Mouse (Mus musculus) heart, adult 2 months (tissue): ENCODE data around the gene Pbx1. TPM values are rescaled to one million over a fixed set of nuclear protein-coding genes. Genes with fewer than 3 reads are reported as not detected.

Source experiments
- DNase-seq, 2 experiments: peaks; one replicate each; pipeline ENCODE4 v3.0.0; 2021
- H3K27ac ChIP-seq: fragments of 200-600 bp; 2 replicates; pipeline ENCODE4 v1.8.1; 2022
- H3K27me3 ChIP-seq: fragments of 200-500 bp; 2 replicates; pipeline ENCODE4 v1.6.1; 2012; ENCODE audit warnings: mild to moderate bottlenecking, low read length, inconsistent platforms, mixed read lengths; ENCODE audit not compliant: control insufficient read depth, insufficient read depth
- H3K36me3 ChIP-seq: fragments of 200-500 bp; 2 replicates; pipeline ENCODE4 v1.6.1; 2012; ENCODE audit warnings: low read length, inconsistent platforms; ENCODE audit not compliant: control insufficient read depth, insufficient read depth
- H3K4me1 ChIP-seq: fragments of 200-500 bp; 2 replicates; pipeline ENCODE4 v1.6.1; 2011; ENCODE audit warnings: low read length; ENCODE audit not compliant: control insufficient read depth, insufficient read depth
- H3K4me3 ChIP-seq: fragments of 200-600 bp; 2 replicates; pipeline ENCODE4 v1.8.1; 2022
- H3K79me2 ChIP-seq: fragments of 200-500 bp; replicated peaks from 2 replicates; pipeline ENCODE4 v1.6.1; 2012; ENCODE audit warnings: mild to moderate bottlenecking, inconsistent platforms, low read length, moderate library complexity, mixed read lengths; ENCODE audit not compliant: control insufficient read depth, insufficient read depth
- H3K9ac ChIP-seq: fragments of 200-500 bp; 2 replicates; pipeline ENCODE4 v1.6.1; 2012; ENCODE audit warnings: low read depth, mild to moderate bottlenecking, control low read depth, inconsistent platforms, low read length, mixed read lengths
- CTCF ChIP-seq: fragments of 200-600 bp; IDR thresholded peaks from 2 replicates; pipeline ENCODE4 v1.8.1; 2022; ENCODE audit warnings: antibody characterized with exemption, mild to moderate bottlenecking, moderate library complexity
- EP300 ChIP-seq: fragments of 200-500 bp; IDR thresholded peaks from 2 replicates; pipeline ENCODE4 v1.6.1; 2011; ENCODE audit warnings: low read depth, low read length, control low read depth; ENCODE audit not compliant: insufficient read depth
- POLR2A ChIP-seq: fragments of 200-500 bp; IDR thresholded peaks from 2 replicates; pipeline ENCODE4 v1.6.1; 2011; ENCODE audit warnings: mild to moderate bottlenecking, low read depth, low read length, control low read depth; ENCODE audit not compliant: insufficient read depth
- WGBS: fragments of 180-500 bp; shearing (Covaris S2); methylation state at CpG from one replicate; pipeline ENCODE4 v1.1.7; 2018; 5-methylcytosine and 5-hydroxymethylcytosine counted together
- intact Hi-C: fragments of 180-260 bp; cut with DNase I; formaldehyde crosslinking; loops from one replicate; pipeline ENCODE4 v1.15.1; 2025
- polyA plus RNA-seq: library from polyadenylated mRNA; depleted of rRNA; stranded (reverse); fragments of >200 nt; gene quantifications from 2 replicates; pipeline ENCODE4 v1.2.3, GENCODE M21; 2012
- total RNA-seq, 2 experiments: library from RNA; stranded (reverse); gene quantifications; 2 replicates each; pipeline ENCODE4 v1.2.3; 2021

Pbx1 gene
- total and polyA plus RNA-seq, 3 experiments, result 33.1 to 54.7 (median 52.8) TPM

DNA sequence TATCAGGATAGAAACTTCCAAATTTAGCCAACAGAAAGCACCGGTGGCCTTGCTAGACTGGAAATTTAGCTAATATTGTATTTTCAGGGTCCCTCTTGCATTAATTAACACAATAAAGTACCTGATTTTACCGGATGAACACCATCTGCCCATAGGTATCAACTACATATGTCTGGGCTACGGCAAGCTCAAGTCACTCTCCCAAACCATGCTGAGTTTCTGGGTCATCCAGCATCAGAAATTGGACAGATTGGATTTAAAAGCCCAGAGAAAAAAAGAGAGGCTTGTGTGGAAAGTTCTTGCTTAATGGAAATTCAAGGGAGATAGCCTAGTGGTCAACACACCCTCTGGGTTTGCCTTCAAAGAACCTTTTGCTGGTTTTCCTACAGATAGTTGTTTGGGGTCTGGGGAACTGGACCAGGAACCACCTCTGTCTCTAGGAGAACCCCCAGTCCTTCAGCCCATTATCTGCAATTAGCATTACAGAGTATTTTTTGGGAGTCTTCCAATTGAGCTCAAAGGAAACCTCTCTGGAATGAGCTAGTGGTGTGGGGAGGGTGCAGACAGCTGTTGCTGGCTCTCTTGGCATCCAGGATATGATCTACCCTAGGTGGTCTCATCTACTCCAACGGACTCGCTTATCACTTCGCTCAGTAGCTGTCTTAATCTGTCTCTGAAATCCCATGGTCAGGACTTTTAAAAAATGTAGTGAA lies 234.7 kb downstream of the Pbx1 start:
- WGBS, result 58% methylated on average over 6 of the region's 6 CpGs
- Histone ChIP-seq H3K27ac (no peak overlapping the region), H3K79me2 (no peaks in the 10 kb centered on the region), H3K27me3 (no peaks in the 10 kb centered on the region), H3K4me1 (peaks cover 5% of the 10 kb centered on the region), H3K9ac (no peak overlapping the region), H3K36me3 (peaks cover 6% of the 10 kb centered on the region), H3K4me3 (no peak overlapping the region)
- intact Hi-C loops, result no loop called here
- no peak for TF ChIP-seq CTCF
- TF ChIP-seq POLR2A, result no peak
- no peak for TF ChIP-seq EP300
- DNase-seq, result no peak

DNA sequence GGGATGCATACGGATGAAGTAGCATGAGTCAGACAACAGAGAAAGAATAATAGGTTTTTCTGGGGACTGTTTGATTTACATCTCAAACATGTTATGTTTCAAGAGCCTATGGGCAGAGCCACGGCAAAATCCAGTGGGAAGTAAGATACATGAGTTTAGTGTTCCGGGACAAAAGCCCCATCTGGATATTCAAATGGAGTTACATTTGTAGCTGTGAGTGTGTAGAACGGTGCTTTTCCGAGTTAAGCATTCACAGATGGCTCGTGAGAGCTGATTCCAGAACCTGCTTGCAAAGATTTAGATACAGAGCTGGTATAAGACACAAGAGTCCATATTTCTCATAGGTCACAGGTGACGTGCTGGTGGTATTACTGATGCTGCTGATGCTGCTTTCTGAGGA lies 238.7 kb downstream of the Pbx1 start:
- TF ChIP-seq CTCF (no peak), POLR2A (no peak), EP300 (no peak)
- no peak for DNase-seq
- intact Hi-C loops, result no loop called here
- no peak overlapping the region for H3K4me3 ChIP-seq
- no peaks in the 10 kb centered on the region for H3K27me3 ChIP-seq
- H3K27ac ChIP-seq, result no peak overlapping the region
- H3K4me1 ChIP-seq, result peaks cover 5% of the 10 kb centered on the region
- no peak overlapping the region for H3K9ac ChIP-seq
- H3K36me3 ChIP-seq, result peaks cover 12% of the 10 kb centered on the region
- WGBS, result 90% methylated on average over 7 of the region's 7 CpGs
- H3K79me2 ChIP-seq, result no peaks in the 10 kb centered on the region

DNA sequence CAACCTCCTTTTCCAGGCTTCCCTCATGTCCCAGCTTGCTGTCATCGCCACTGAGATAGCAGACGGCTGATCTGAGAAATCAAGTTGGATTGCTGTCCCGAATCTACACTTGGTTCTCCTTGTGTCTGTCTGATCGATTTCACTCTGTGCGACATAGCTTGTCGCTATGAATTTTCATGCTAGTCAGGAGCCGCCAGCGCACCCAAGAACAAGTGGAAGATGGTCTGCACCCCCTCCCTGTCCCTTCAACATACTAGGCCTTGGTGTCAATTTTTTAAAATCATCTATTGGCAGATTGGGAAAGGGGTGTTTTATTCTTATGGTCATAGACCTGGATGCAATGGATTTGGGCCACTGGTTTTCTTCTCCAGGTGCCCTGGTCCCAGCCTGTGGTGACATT lies 249.3 kb downstream of the Pbx1 start:
- H3K9ac ChIP-seq, result no peak overlapping the region
- H3K4me1 ChIP-seq, result peaks cover 3% of the 10 kb centered on the region; the same call in 1 of the 2 replicates
- TF ChIP-seq EP300, result no peak
- DNase-seq, result no peak
- 88% methylated on average over 8 of the region's 8 CpGs for WGBS
- no peaks in the 10 kb centered on the region for H3K27me3 ChIP-seq
- peaks cover 25% of the 10 kb centered on the region for H3K36me3 ChIP-seq
- intact Hi-C loops, result no loop called here
- no peak overlapping the region for H3K27ac ChIP-seq
- H3K4me3 ChIP-seq, result no peak overlapping the region
- no peaks in the 10 kb centered on the region for H3K79me2 ChIP-seq

DNA sequence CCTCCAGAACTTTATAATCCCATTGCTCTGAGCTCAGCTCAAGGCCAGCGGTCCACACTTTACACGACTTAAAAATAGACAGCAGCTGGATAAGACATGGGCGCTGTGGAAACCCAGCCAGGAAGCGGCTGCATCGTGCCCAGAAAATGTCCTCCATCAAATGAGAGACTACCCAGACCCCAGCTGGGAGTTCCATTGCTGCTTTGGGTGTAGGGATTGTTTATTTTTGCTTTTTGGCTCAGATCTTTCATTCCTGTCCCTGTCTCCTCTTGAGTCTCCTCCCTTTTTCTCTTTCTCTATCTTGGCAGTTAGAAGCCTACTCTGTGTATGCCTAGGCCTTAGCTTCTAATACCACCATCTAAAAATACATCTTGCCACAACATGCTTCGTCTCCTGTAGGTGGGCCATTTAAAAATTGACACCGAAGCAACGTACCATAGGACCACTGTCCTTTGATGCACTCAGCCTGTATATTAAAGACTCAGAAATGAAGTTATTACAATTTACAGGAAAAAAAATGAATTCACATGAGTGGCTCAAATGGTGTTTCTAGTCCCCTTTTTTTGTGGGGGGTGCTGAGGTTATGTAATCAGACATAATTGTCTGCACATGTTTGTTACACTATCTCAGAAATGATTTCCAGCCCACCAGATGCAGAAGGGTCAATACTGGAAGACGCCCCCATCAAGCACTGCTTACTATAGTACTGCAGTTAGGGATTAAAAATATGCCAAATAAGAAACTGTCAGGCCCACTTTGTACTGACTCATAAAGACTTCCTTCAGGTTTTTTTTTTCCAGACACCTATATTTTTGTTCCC lies 251.2 kb downstream of the Pbx1 start:
- WGBS, result 34% methylated on average over 9 of the region's 9 CpGs
- TF ChIP-seq EP300 (peak; percentile 80), CTCF (no peak)
- no peak overlapping the region for H3K9ac ChIP-seq
- H3K4me3 ChIP-seq, result no peak overlapping the region
- peaks cover 3% of the 10 kb centered on the region; the same call in 1 of the 2 replicates for H3K4me1 ChIP-seq
- peaks cover 22% of the 10 kb centered on the region for H3K36me3 ChIP-seq
- no peaks in the 10 kb centered on the region for H3K27me3 ChIP-seq
- H3K27ac ChIP-seq, result peak overlapping the region; percentile 79
- H3K79me2 ChIP-seq, result no peaks in the 10 kb centered on the region
- peak; percentile 77 to 88 for DNase-seq
- intact Hi-C loops, result no loop called here

DNA sequence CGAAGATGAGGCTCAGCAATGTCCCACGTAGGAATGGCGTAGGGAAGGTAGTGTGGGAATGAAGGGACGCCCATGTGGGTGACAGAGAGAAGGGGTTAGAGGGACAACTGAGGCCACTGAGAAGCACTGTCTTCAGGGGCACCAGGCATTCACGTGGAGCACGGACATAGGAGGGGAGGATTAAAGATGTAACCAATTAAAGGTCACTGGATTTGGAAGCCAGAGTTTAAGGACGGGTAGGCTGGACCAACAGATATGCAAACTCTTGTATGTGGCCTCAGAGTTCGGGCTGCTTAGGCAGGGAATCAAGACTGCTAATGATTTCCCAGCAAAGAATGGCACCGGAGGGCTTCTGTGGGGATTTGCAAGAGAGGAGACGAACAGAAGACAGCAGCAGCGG lies 252.4 kb downstream of the Pbx1 start:
- 68% methylated on average over 11 of the region's 11 CpGs for WGBS
- Histone ChIP-seq H3K36me3 (peaks cover 22% of the 10 kb centered on the region), H3K4me3 (no peak overlapping the region), H3K4me1 (peaks cover 4% of the 10 kb centered on the region; the same call in 1 of the 2 replicates), H3K9ac (no peak overlapping the region), H3K27ac (peak overlapping the region; percentile 79), H3K79me2 (no peaks in the 10 kb centered on the region), H3K27me3 (no peaks in the 10 kb centered on the region)
- TF ChIP-seq POLR2A, result no peak
- TF ChIP-seq CTCF, result no peak
- no peak for TF ChIP-seq EP300
- DNase-seq, result no peak
- intact Hi-C loops, result no loop called here

DNA sequence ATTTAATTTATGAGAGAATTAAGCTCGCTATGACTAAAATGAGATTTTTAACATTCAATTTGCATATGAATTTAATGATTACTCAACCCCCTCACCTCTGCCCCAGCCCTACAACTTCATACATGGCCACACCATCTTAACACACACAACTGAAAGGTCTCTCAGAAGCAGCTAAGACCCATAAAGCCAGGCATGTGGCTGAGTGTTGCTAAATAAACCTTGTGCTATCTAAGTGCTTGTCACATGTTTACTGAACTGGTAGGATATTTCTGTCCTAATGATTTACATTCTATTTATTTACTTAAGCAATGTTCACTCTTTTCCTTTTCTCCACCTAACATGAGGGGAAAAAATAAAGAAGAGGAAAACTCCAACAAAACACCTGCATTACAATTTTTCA lies 253.5 kb downstream of the Pbx1 start:
- no peak overlapping the region for H3K4me3 ChIP-seq
- intact Hi-C loops, result no loop called here
- TF ChIP-seq CTCF (no peak), POLR2A (peak; percentile 34; the same call in 1 of the 2 replicates)
- peaks cover 4% of the 10 kb centered on the region; the same call in 1 of the 2 replicates for H3K4me1 ChIP-seq
- 93% methylated on average over 1 of the region's 1 CpGs for WGBS
- H3K36me3 ChIP-seq, result peaks cover 22% of the 10 kb centered on the region
- peak overlapping the region; percentile 79 for H3K27ac ChIP-seq
- no peaks in the 10 kb centered on the region for H3K79me2 ChIP-seq
- H3K9ac ChIP-seq, result no peak overlapping the region
- DNase-seq, result no peak
- H3K27me3 ChIP-seq, result no peaks in the 10 kb centered on the region
